Mouse (Mus musculus) lung, embryonic 15.5 days (tissue): ENCODE measurements around the gene Nedd8. TPM values are rescaled to one million over a fixed set of nuclear protein-coding genes. Genes with fewer than 3 reads are reported as not detected.

Source experiments
- ATAC-seq: fragments of 200-750 bp; cut with Nextera tagmentation; 2 replicates; pipeline ENCODE4 v1.8.0; 2017; ENCODE audit warnings: moderate number of reproducible peaks, borderline replicate concordance; ENCODE audit not compliant: low FRiP score, low TSS enrichment; ENCODE audit errors: extremely low read depth
- H3K27ac ChIP-seq: fragments of 300-500 bp; sonication (generic); 2 replicates; pipeline ENCODE4 v1.5.1; 2015; ENCODE audit warnings: moderate library complexity, mild to moderate bottlenecking, inconsistent platforms
- H3K27me3 ChIP-seq: fragments of 300-500 bp; sonication (generic); 2 replicates; pipeline ENCODE4 v1.6.1; 2015; ENCODE audit warnings: inconsistent platforms
- H3K36me3 ChIP-seq: fragments of 300-500 bp; sonication (generic); 2 replicates; pipeline ENCODE4 v1.6.1; 2015; ENCODE audit warnings: inconsistent platforms
- H3K4me1 ChIP-seq: fragments of 300-500 bp; sonication (generic); 2 replicates; pipeline ENCODE4 v1.6.1; 2015; ENCODE audit warnings: inconsistent platforms
- H3K4me2 ChIP-seq: fragments of 300-500 bp; sonication (generic); 2 replicates; pipeline ENCODE4 v1.6.1; 2015; ENCODE audit warnings: inconsistent platforms, mild to moderate bottlenecking, moderate library complexity
- H3K4me3 ChIP-seq: fragments of 300-500 bp; sonication (generic); 2 replicates; pipeline ENCODE4 v1.5.1; 2015; ENCODE audit warnings: mild to moderate bottlenecking, inconsistent platforms
- H3K9ac ChIP-seq: fragments of 300-500 bp; sonication (generic); 2 replicates; pipeline ENCODE4 v1.6.1; 2015; ENCODE audit warnings: inconsistent platforms
- H3K9me3 ChIP-seq: fragments of 300-500 bp; sonication (generic); 2 replicates; pipeline ENCODE4 v1.6.1; 2016; ENCODE audit warnings: inconsistent platforms
- WGBS: fragments of 180-500 bp; shearing (Covaris S2); methylation state at CpG from one replicate; pipeline ENCODE4 v1.1.7; 2015; 5-methylcytosine and 5-hydroxymethylcytosine counted together
- polyA plus RNA-seq: library from polyadenylated mRNA; unstranded; fragments of >200 nt; fragmentation: Nextera tagmentation; extraction: Ambion mirVana; gene quantifications from 2 replicates; pipeline ENCODE4 v1.2.1, GENCODE M21; 2015

Gene Nedd8
- polyA plus RNA-seq, 1 experiment from 2014 or later: 509 TPM

DNA sequence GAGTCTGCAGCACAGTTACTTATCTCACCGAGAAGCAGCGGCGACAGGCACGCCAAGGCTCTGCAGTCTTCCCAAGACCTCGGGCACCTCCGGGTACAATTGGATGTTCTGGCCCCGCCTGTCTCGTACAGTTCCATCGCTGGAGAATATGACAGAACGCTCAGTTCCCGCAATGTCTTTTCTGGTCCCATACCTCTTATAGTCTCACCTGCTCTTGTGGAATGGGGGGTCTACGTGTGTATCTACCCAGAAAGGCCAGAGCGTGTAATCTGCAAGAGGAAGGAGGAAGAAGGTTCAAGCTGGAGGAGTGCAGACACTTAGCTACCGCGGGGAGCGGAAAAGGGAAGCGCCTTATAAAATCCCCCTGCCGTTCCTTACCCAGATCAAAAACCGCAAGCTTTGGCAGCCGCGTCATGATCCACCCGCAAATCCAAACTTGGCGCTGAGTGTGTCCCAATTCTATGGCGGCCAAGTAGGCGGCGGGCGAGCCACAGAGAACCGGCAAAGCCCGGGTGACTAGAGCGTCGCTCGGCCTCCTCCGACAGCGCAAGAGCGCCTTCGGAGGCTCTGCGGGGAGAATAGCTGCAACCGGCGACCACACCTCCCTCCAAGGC is 11.9 kb downstream of the Nedd8 start, which contains the start of gene Mdp1:
TSS of gene Mdp1 (minus strand) at position 549 of the 614 bp plus-strand sequence.
- Histone ChIP-seq H3K4me2 (peak within 1 kb of the TSS; percentile 58), H3K36me3 (peaks cover 32% of the 10 kb centered on the region), H3K27me3 (no peaks in the 10 kb centered on the region), H3K4me3 (peak within 1 kb of the TSS; percentile 65), H3K4me1 (peaks cover 15% of the 10 kb centered on the region; the same call in 1 of the 2 replicates), H3K9ac (peak within 1 kb of the TSS; percentile 63), H3K9me3 (no peaks in the 10 kb centered on the region), H3K27ac (peak within 1 kb of the TSS; percentile 60)
- WGBS: under 1% methylated on average over 39 of the region's 39 CpGs
- ATAC-seq: peak; percentile 94

DNA sequence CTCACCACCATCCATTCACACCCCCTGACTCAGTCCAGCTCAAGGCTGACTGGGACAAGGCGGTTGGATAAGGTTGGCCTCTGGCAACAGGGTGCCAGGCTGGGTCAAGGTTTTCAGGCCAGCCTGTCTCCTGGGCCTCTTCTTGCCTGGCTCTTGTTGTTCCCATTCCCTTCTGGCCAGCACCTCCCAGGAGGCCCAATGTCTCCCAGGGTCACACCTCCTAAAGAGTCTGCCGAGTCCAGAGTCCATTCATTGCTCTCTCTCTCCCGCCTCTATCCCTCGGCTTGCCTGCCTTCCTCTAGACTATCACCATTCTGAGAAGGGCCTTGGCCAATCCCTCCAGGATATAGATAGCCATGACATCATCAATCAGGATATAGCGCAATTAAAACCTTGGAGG is 13.9 kb downstream of the Nedd8 start:
- WGBS: 84% methylated on average over 5 of the region's 5 CpGs
- H3K4me3 ChIP-seq: no peak overlapping the region
- H3K9ac ChIP-seq: no peak overlapping the region
- ATAC-seq: no peak
- peaks cover 22% of the 10 kb centered on the region for H3K36me3 ChIP-seq
- H3K4me2 ChIP-seq: no peak overlapping the region
- no peak overlapping the region for H3K27ac ChIP-seq
- no peaks in the 10 kb centered on the region for H3K27me3 ChIP-seq
- peaks cover 15% of the 10 kb centered on the region; the same call in 1 of the 2 replicates for H3K4me1 ChIP-seq
- H3K9me3 ChIP-seq: no peaks in the 10 kb centered on the region

DNA sequence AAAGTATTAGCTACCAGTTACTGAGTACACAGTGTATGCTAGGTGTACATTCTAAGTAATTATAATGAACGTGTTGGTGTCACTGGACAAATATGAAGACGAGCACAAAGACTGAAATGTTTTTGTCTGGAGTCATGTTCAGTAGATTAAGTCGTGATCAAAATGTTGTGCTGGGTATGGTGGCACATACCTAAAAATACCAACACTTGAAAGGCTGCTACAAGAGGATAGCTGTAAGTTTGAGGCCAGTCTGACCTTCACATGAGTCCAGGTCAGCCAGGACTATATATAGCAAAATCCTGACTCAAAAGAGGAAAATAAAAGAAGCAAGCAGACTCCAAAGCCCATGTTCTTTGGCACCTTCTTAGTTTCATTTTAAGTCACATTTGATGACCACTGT is 15.0 kb downstream of the Nedd8 start:
- Histone ChIP-seq H3K9me3 (no peaks in the 10 kb centered on the region), H3K27me3 (no peaks in the 10 kb centered on the region), H3K4me1 (peaks cover 15% of the 10 kb centered on the region; the same call in 1 of the 2 replicates), H3K4me3 (no peak overlapping the region), H3K9ac (no peak overlapping the region), H3K36me3 (peaks cover 16% of the 10 kb centered on the region), H3K4me2 (no peak overlapping the region), H3K27ac (no peak overlapping the region)
- no peak for ATAC-seq
- WGBS: 83% methylated on average over 3 of the region's 3 CpGs

DNA sequence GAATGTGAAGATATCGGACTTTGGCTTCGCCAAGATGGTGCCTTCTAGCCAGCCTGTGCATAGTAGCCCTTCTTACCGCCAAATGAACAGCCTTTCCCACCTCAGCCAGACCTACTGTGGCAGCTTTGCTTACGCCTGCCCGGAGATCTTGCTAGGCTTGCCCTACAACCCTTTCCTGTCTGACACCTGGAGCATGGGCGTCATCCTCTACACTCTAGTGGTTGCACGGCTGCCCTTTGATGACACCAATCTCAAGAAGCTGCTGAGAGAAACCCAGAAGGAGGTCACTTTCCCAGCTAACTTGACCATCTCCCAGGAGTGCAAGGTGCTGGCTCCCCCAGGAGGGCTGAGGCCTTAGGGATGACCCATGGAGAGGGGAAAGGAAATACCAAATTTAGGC is 20.4 kb downstream of the Nedd8 start:
- H3K9me3 ChIP-seq: no peaks in the 10 kb centered on the region
- peaks cover 6% of the 10 kb centered on the region for H3K36me3 ChIP-seq
- H3K9ac ChIP-seq: no peak overlapping the region
- H3K4me1 ChIP-seq: no peaks in the 10 kb centered on the region
- 74% methylated on average over 7 of the region's 7 CpGs for WGBS
- no peak overlapping the region for H3K27ac ChIP-seq
- no peak for ATAC-seq
- no peaks in the 10 kb centered on the region for H3K27me3 ChIP-seq
- H3K4me2 ChIP-seq: no peak overlapping the region
- H3K4me3 ChIP-seq: no peak overlapping the region

DNA sequence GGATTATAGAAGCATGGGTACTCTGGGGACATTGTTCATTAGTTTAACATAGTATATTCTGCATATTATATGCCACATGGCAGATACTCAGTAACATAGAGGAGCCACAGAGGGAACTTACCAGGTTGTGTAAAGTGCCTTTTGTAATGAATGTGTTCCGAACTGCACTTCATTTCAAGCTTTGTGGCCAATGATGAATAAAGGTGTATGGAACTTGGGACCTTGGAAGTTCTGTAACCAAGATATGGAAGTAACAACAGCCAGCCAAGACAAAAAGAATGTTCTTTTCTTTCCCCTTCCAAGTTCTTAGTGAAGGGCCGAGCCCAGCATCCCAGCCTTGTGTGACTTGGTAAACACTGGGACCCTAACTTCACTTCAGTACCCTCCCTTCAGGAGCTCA is 22.0 kb downstream of the Nedd8 start, which contains the start of gene Tssk4:
TSS of gene Tssk4 (plus strand) at position 301 of the 400 bp plus-strand sequence.
- H3K27ac ChIP-seq: no peak within 1 kb of the TSS
- no peak within 1 kb of the TSS for H3K9ac ChIP-seq
- H3K9me3 ChIP-seq: no peaks in the 10 kb centered on the region
- no peak within 1 kb of the TSS for H3K4me2 ChIP-seq
- no peak within 1 kb of the TSS for H3K4me3 ChIP-seq
- 92% methylated on average over 2 of the region's 2 CpGs for WGBS
- no peak for ATAC-seq
- peaks cover 9% of the 10 kb centered on the region for H3K36me3 ChIP-seq
- peaks cover 5% of the 10 kb centered on the region for H3K4me1 ChIP-seq
- no peaks in the 10 kb centered on the region for H3K27me3 ChIP-seq

DNA sequence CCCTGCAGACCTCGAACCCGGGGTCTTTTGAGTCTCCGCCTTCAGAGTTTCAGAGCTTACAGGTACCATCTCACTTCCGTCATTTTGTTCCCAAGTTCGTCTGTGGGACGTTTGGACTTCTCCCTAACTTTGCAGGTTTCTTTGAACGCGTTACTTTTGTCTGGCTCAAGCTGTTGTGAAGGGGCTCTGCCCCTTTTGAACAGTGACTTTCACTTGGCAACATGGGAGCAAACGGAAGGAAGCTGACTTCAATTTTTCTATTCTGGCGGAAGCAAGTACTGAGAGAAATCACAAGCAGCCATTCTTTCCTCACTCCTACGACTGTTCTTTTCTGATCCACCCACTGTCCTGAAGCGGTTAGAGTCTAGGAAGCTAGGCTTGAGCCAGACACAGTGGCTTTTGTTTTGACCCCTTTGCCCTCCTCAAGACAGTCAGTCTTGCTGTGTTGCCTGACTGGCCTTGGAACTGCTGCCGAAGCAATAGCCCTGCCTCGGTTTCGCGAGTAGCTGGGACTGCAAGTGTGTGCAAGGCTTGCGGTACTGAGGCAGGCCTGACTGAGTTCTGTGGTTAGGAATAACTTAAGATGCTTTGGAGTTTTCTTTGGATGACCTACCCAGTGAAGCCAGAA is 27.5 kb downstream of the Nedd8 start:
- Histone ChIP-seq H3K36me3 (peaks cover 23% of the 10 kb centered on the region), H3K9me3 (no peaks in the 10 kb centered on the region), H3K4me3 (peak overlapping the region; percentile 91), H3K4me2 (peak overlapping the region; percentile 78), H3K27ac (peak overlapping the region; percentile 96), H3K4me1 (peaks cover 18% of the 10 kb centered on the region), H3K27me3 (no peaks in the 10 kb centered on the region), H3K9ac (peak overlapping the region; percentile 97)
- ATAC-seq: no peak
- WGBS: 13% methylated on average over 17 of the region's 17 CpGs

DNA sequence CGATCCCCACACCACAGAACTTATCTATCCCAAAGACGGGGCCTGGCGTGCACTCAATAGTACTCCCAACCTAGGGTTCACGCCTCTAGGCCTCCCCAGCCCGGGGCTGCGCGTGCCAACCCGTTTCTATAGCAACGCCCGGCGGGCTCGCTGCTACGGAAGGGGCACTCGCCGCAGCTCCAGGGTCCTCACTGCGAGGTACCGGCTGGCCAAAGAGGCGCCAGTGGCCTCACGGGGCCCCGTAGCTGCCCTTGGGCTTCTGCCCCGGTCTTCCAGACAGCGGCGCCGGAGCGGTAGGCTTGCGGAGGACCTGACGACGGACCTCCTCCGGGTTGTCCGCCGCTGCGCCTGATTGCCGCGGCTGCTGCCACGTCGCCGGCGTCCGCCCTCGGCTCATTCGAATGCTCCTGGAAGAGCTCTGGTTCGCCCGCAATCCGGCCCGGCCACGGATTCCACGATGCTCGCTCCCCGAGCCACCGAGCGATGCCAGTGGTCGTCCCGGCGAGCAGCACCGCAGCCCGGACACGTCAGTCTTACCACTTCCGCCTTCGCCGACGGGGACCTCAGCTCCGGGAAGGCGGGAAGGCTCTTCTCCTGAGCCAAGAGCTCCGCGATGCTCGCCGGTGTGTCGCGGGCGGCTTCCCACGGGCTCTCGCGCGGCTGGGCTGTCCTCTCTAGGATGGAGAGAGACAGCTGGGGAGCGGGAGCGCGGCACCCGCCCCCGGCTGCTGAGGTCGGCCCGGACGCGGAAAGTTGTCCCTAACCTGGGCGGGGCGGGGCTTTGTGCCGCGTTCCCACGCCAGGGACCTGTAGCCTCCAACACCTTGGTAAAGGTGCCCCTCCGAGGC is 28.6 kb downstream of the Nedd8 start, which contains the start of gene Tm9sf1:
TSS of gene Tm9sf1 (minus strand) at position 747 of the 848 bp plus-strand sequence.
- H3K27me3 ChIP-seq: no peaks in the 10 kb centered on the region
- H3K9ac ChIP-seq: peak within 1 kb of the TSS; percentile 97
- no peaks in the 10 kb centered on the region for H3K9me3 ChIP-seq
- peak within 1 kb of the TSS; percentile 91 for H3K4me3 ChIP-seq
- peak within 1 kb of the TSS; percentile 96 for H3K27ac ChIP-seq
- ATAC-seq: peak; percentile 92
- WGBS: under 1% methylated on average over 86 of the region's 89 CpGs
- H3K36me3 ChIP-seq: peaks cover 34% of the 10 kb centered on the region
- H3K4me1 ChIP-seq: peaks cover 18% of the 10 kb centered on the region
- H3K4me2 ChIP-seq: peak within 1 kb of the TSS; percentile 78

DNA sequence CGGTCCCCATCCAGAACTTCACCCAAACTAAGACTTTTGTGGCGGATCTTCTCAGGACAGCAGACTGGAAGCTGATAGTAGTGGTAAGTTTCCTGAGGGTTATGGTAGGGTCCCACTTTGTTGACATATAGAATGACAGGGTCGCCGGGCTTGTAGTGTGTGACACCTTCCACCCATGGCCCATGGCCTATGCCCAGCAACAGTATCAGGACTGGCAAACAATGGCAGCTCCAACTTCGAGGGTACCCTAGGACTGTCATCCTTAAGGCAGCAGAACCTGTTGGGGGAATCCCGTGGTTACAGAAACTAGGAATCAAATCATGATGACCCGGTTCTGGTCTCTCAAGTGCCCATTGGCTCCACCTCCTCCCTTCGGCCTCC is 29.3 kb downstream of the Nedd8 start:
- Histone ChIP-seq H3K4me2 (peak overlapping the region; percentile 78), H3K9ac (peak overlapping the region; percentile 97), H3K9me3 (no peaks in the 10 kb centered on the region), H3K27me3 (no peaks in the 10 kb centered on the region), H3K4me3 (peak overlapping the region; percentile 91), H3K36me3 (peaks cover 40% of the 10 kb centered on the region), H3K4me1 (peaks cover 18% of the 10 kb centered on the region), H3K27ac (peak overlapping the region; percentile 96)
- 16% methylated on average over 8 of the region's 8 CpGs for WGBS
- peak; percentile 15; the same call in 1 of the 2 replicates for ATAC-seq

DNA sequence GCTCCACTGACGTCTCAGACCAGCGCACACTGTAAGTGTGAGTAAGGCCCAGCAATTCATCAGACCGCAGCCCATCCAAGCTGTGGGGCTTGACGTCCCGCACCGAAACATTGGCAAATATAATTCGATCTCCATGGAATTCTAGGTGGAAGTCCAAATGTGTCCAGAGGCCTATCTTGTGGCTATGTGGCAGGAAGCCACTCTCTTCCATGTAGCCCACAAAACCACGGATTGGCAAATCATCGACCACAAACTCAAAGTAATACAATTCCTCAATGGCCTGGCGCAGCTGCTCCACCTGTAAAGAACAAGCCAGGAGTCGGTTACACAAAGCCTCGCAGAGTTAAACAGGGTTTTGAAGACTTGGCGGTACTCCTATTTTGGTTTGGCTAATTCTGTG is 30.6 kb downstream of the Nedd8 start:
- H3K36me3 ChIP-seq: peaks cover 45% of the 10 kb centered on the region
- whole genome bisulfite sequencing: 92% methylated on average over 13 of the region's 13 CpGs
- H3K27me3 ChIP-seq: no peaks in the 10 kb centered on the region
- no peak overlapping the region for H3K4me3 ChIP-seq
- no peak overlapping the region for H3K4me2 ChIP-seq
- no peak overlapping the region for H3K9ac ChIP-seq
- H3K27ac ChIP-seq: no peak overlapping the region
- ATAC-seq: no peak
- no peaks in the 10 kb centered on the region for H3K9me3 ChIP-seq
- H3K4me1 ChIP-seq: peaks cover 20% of the 10 kb centered on the region

DNA sequence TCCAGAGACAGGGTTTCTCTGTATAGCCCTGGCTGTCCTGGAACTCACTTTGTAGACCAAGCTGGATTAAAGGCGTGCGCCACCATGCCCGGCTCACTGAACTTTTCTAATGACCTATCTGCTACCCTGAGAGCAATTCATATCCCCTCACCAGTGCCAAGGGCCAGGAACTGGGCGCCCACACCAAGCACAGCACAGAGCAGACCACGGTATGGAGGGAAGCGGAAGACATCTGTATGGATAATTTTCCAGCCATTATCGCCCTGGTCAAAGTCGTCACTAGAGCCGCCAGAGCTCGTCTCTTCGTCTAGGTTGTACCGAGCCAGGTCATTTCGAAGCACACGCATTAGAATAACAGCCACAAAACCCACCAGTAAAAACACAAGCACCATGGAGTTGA is 31.1 kb downstream of the Nedd8 start:
- 96% methylated on average over 14 of the region's 14 CpGs for WGBS
- H3K27me3 ChIP-seq: no peaks in the 10 kb centered on the region
- no peak overlapping the region for H3K27ac ChIP-seq
- no peak overlapping the region for H3K9ac ChIP-seq
- H3K4me3 ChIP-seq: no peak overlapping the region
- H3K36me3 ChIP-seq: peaks cover 45% of the 10 kb centered on the region
- no peak overlapping the region for H3K4me2 ChIP-seq
- ATAC-seq: no peak
- no peaks in the 10 kb centered on the region for H3K9me3 ChIP-seq
- peaks cover 24% of the 10 kb centered on the region for H3K4me1 ChIP-seq

DNA sequence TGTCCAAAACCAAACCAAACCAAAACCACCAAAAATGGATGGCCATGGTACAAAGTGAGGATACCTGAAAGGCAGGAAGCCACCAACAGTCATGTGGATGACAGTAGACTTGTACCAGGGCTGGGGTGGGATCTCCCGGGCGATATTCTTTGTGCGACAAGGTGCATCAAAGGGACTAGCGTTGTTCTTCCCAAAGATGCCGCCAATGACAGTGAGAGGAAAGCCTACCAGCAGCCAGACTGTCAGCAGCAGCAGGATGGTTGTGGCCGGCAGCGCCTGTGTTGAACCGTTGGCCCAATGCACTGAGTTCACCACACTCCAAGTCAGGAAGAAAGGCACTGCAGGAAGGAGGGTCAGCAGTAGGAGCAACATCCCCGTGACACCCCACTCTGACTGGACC is 34.1 kb downstream of the Nedd8 start, which contains the start of gene Gm49378:
TSS of gene Gm49378 (minus strand) at position 101 of the 400 bp plus-strand sequence.
- no peak within 1 kb of the TSS for H3K4me2 ChIP-seq
- H3K27me3 ChIP-seq: no peaks in the 10 kb centered on the region
- H3K4me1 ChIP-seq: peaks cover 21% of the 10 kb centered on the region
- no peak within 1 kb of the TSS for H3K9ac ChIP-seq
- WGBS: 86% methylated on average over 9 of the region's 9 CpGs
- H3K9me3 ChIP-seq: no peaks in the 10 kb centered on the region
- H3K4me3 ChIP-seq: no peak within 1 kb of the TSS
- no peak for ATAC-seq
- no peak within 1 kb of the TSS for H3K27ac ChIP-seq
- peaks cover 58% of the 10 kb centered on the region for H3K36me3 ChIP-seq
